Mouse (Mus musculus) midbrain, embryonic 13.5 days (tissue): ENCODE measurements at regions not wholly inside any gene's neighbourhood (a gene's known extent, or its start where the extent isn't known, plus 50 kb on each side); places are given as distances from the start of the nearest gene placed in this dataset.
"Not testable (repeated sequence)": the region's sequence is repeated elsewhere in the genome, so short reads cannot be mapped to it uniquely, and the experiment has no call there.

Experiments used
- ATAC-seq: fragments of 200-750 bp; cut with Nextera tagmentation; 2 replicates; pipeline ENCODE4 v1.8.0; 2017; ENCODE audit warnings: mild to moderate bottlenecking, moderate TSS enrichment, moderate library complexity
- H3K27ac ChIP-seq: fragments of 300-500 bp; sonication (generic); 2 replicates; pipeline ENCODE4 v1.5.1; 2015; ENCODE audit warnings: inconsistent platforms, mild to moderate bottlenecking, moderate library complexity
- H3K27me3 ChIP-seq: fragments of 300-500 bp; sonication (generic); 2 replicates; pipeline ENCODE4 v1.6.1; 2015; ENCODE audit warnings: mild to moderate bottlenecking, inconsistent platforms
- H3K36me3 ChIP-seq: fragments of 300-500 bp; sonication (generic); 2 replicates; pipeline ENCODE4 v1.6.1; 2015; ENCODE audit warnings: mild to moderate bottlenecking, inconsistent platforms
- H3K4me1 ChIP-seq: fragments of 300-500 bp; sonication (generic); replicated peaks from 2 replicates; pipeline ENCODE4 v1.6.1; 2015; ENCODE audit warnings: inconsistent platforms
- H3K4me2 ChIP-seq: fragments of 300-500 bp; sonication (generic); replicated peaks from 2 replicates; pipeline ENCODE4 v1.6.1; 2015; ENCODE audit warnings: moderate library complexity, mild to moderate bottlenecking, inconsistent platforms
- H3K4me3 ChIP-seq: fragments of 300-500 bp; sonication (generic); replicated peaks from 2 replicates; pipeline ENCODE4 v1.5.1; 2015; ENCODE audit warnings: mild to moderate bottlenecking, inconsistent platforms
- H3K9ac ChIP-seq: fragments of 300-500 bp; sonication (generic); replicated peaks from 2 replicates; pipeline ENCODE4 v1.6.1; 2015; ENCODE audit warnings: mild to moderate bottlenecking, inconsistent platforms
- H3K9me3 ChIP-seq: fragments of 300-500 bp; sonication (generic); 2 replicates; pipeline ENCODE4 v1.6.1; 2016; ENCODE audit warnings: mild to moderate bottlenecking, inconsistent platforms
- WGBS: fragments of 180-500 bp; shearing (Covaris S2); methylation state at CpG from one replicate; pipeline ENCODE4 v1.1.7; 2015; 5-methylcytosine and 5-hydroxymethylcytosine counted together

DNA sequence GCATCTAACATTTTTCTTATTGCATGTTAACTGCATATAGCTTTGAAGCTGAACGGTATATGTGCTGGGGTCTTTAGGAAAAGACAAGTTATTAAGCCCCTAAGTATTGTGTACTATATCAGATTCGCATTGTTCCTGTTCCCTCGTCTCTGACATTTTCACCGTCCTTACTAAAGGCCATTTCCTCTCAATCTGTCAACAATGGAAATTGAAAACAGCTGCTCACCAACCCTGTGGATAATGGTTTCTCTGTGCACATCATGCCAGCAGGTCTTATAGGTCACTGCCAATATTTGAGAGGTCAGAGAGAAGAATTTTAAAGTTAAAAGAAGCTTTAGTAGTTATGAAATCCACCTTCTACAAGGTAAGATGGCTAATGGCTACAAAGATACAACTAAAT lies 797.4 kb upstream of the Impad1 start:
- H3K9ac ChIP-seq, result no peak overlapping the region
- H3K27me3 ChIP-seq, result no peaks in the 10 kb centered on the region
- WGBS, result 75% methylated on average over 4 of the region's 4 CpGs
- no peak overlapping the region for H3K27ac ChIP-seq
- H3K4me1 ChIP-seq, result no peaks in the 10 kb centered on the region
- H3K4me2 ChIP-seq, result no peak overlapping the region
- H3K36me3 ChIP-seq, result no peaks in the 10 kb centered on the region
- no peak overlapping the region for H3K4me3 ChIP-seq
- ATAC-seq, result no peak
- no peaks in the 10 kb centered on the region for H3K9me3 ChIP-seq

DNA sequence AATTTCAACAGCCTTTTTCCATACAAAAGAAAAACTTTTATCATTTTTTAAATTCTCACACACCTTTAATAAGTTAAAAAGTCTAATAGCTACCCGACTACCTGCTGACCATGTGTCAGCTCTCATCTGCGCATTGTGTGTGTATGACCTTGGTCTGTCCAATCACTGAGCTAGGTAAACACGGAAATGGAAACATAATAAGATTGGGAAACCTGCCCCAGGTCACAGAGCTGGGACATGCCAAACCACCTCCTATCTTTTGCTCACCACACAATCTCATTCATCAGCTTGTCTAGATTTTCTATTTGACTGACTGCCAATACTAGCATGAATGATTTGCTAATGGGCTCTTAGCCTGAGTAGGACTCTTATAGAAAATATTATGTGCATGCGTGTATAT lies 794.3 kb upstream of the Impad1 start:
- H3K27ac ChIP-seq, result no peak overlapping the region
- no peak overlapping the region for H3K9ac ChIP-seq
- H3K4me3 ChIP-seq, result no peak overlapping the region
- H3K36me3 ChIP-seq, result no peaks in the 10 kb centered on the region
- no peak for ATAC-seq
- no peaks in the 10 kb centered on the region for H3K9me3 ChIP-seq
- 90% methylated on average over 4 of the region's 4 CpGs for WGBS
- no peaks in the 10 kb centered on the region for H3K4me1 ChIP-seq
- no peak overlapping the region for H3K4me2 ChIP-seq
- no peaks in the 10 kb centered on the region for H3K27me3 ChIP-seq

DNA sequence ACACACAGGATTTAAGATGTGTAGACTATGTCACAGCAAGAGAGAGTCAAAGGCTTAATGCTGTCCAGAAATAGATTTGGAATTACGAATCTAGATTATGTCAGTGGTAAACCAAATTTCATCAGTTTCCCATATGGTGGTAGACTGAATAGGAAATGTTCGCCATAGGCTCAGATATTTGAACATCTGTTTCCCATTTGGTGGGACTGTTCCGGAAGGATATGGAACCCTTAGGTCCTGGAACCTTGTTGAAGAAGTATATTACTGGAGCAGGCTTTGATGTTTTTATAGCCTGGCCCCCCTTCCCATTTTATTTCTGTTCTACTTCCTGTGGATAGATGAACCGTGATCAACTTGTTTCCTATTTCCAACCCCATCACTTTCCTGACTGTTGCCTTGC lies 792.0 kb upstream of the Impad1 start:
- WGBS, result 90% methylated on average over 4 of the region's 4 CpGs
- Histone ChIP-seq H3K36me3 (no peaks in the 10 kb centered on the region), H3K27ac (no peak overlapping the region), H3K9ac (no peak overlapping the region), H3K9me3 (no peaks in the 10 kb centered on the region), H3K4me2 (no peak overlapping the region), H3K4me1 (no peaks in the 10 kb centered on the region), H3K4me3 (no peak overlapping the region), H3K27me3 (no peaks in the 10 kb centered on the region)
- no peak for ATAC-seq

DNA sequence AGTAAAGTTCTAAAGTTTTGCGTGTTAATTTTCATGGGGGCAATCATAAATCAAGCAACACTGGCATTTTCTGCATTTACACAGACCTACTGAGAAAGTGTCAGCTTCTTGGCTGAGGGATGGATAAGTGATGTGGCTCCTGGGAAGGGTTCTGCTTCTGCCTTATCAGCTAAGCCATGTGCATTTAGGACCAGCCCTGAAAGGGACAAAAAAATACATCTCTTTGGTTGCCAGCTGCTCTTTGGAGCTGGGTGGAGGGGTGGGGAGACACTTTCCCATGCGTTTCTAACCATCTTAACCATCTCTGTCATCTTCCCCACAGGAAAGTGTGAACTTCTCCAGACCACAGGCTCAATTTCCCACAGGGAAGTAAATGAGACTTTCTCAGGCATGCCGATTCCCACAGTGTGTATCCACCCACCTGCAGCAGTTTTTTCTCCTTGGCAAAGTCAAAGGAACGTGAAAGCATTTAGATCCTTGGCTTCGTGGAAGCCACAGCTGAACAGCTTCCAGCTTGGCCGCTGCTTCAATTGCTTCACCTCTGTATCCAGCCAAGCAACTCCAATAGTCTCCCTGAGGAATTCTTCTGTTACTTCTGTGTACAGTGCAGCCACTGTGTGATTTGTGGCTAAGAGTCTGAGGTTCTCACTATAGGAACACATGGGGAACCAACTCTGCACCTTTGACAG lies 791.0 kb upstream of the Impad1 start:
- no peaks in the 10 kb centered on the region for H3K36me3 ChIP-seq
- H3K9me3 ChIP-seq, result no peaks in the 10 kb centered on the region
- no peaks in the 10 kb centered on the region for H3K4me1 ChIP-seq
- H3K27me3 ChIP-seq, result no peaks in the 10 kb centered on the region
- no peak for ATAC-seq
- H3K9ac ChIP-seq, result no peak overlapping the region
- H3K4me3 ChIP-seq, result no peak overlapping the region
- no peak overlapping the region for H3K27ac ChIP-seq
- H3K4me2 ChIP-seq, result no peak overlapping the region
- WGBS, result 84% methylated on average over 6 of the region's 6 CpGs

DNA sequence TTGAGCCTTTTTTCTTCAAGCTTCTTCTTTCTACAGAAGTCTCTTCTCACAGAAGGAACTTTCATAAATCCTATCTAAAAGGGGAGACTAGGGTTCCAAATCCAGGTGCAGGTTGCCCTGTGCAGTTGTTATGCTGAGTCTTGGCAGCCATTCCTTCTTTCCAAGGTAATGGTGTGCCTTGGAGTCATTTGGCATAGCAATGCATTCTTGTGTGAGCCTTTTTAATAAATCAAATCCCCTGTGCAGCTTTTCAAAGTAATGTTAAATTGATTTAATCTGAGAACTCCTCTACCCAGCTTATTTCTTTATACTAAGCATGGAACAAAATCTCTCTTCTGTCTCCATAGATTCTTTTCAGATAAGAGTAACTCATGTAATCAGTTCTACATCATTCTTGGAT lies 774.9 kb upstream of the Impad1 start:
- Histone ChIP-seq H3K9ac (no peak overlapping the region), H3K36me3 (no peaks in the 10 kb centered on the region), H3K27ac (no peak overlapping the region), H3K9me3 (no peaks in the 10 kb centered on the region), H3K4me2 (no peak overlapping the region), H3K27me3 (no peaks in the 10 kb centered on the region), H3K4me3 (no peak overlapping the region), H3K4me1 (no peaks in the 10 kb centered on the region)
- ATAC-seq, result no peak

DNA sequence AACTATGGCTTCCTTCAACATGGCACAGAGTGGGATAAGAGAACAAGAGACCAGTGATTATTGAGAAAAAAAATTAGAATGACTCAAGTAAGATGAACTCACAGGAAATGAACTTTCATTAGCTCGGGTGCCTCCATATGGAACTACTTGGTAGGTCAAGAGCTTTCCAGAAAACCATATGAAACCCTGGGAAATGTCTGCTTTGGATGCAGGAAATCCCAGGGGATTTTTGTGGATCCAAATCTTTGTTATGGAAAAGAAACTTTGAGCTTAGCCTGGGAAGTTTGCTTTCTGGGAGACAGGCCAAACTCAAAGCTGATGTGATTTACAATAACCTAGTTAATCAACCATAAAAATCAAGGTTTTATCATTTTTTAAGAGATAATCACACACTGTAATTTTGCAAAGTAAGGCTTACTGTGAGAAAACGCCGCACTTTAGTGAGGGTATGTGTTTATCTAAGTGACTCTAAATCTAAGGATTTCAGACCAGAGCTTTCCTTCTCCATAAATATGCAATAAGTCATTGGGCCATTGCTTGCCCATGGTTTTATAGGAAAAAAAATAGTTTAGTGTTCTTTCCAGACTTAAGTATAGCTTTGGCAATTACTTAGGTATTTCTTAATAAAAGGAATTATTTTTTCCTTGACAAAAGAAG lies 767.0 kb upstream of the Impad1 start:
- no peak overlapping the region for H3K9ac ChIP-seq
- no peak overlapping the region for H3K4me3 ChIP-seq
- H3K27ac ChIP-seq, result no peak overlapping the region
- no peaks in the 10 kb centered on the region for H3K27me3 ChIP-seq
- no peaks in the 10 kb centered on the region for H3K36me3 ChIP-seq
- no peak for ATAC-seq
- no peak overlapping the region for H3K4me2 ChIP-seq
- H3K9me3 ChIP-seq, result no peaks in the 10 kb centered on the region
- H3K4me1 ChIP-seq, result no peaks in the 10 kb centered on the region
- WGBS, result 85% methylated on average over 3 of the region's 3 CpGs

DNA sequence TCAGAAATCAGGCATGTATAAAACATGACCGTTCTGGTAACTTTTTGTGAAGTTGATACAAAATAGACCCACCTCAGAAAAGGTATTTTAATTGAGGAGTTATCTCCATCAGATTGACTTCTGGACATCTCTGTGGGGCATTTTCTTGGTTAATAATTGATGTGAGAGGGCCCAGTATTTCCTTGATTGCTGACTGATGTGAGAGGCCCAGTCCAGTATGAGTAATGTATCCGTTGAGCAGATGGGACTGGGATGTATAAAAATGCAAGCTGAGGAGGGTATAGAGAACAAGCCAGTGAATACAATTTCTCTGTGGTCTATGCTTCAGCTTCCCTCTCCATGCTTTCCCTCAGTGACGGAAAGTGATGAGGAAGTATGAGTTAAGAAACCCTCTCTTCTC lies 747.0 kb upstream of the Impad1 start:
- WGBS, result 86% methylated on average over 3 of the region's 3 CpGs
- no peaks in the 10 kb centered on the region for H3K4me1 ChIP-seq
- H3K36me3 ChIP-seq, result no peaks in the 10 kb centered on the region
- H3K9me3 ChIP-seq, result no peaks in the 10 kb centered on the region
- H3K4me3 ChIP-seq, result no peak overlapping the region
- no peak overlapping the region for H3K4me2 ChIP-seq
- H3K9ac ChIP-seq, result no peak overlapping the region
- no peak overlapping the region for H3K27ac ChIP-seq
- no peak for ATAC-seq
- H3K27me3 ChIP-seq, result no peaks in the 10 kb centered on the region

DNA sequence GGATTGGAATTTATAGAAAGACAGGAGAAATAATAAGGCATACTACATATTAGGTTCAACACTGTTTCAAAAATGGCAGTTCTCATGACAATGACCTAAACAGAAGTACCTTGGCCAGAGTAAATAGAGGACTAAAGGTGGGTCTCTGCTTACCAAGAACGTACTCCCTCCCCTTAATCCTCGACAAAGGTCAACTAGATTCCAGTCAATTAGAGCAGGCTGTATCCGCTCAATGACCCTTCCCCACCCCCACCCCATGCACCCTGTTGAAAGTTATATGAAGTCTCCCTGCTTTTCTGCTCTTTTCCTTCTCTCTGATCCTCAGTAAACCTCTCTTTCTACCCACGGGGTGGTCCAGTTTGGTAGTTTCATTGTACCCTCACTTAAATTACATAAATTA lies 737.3 kb upstream of the Impad1 start:
- no peak for ATAC-seq
- 64% methylated on average over 4 of the region's 4 CpGs for WGBS

DNA sequence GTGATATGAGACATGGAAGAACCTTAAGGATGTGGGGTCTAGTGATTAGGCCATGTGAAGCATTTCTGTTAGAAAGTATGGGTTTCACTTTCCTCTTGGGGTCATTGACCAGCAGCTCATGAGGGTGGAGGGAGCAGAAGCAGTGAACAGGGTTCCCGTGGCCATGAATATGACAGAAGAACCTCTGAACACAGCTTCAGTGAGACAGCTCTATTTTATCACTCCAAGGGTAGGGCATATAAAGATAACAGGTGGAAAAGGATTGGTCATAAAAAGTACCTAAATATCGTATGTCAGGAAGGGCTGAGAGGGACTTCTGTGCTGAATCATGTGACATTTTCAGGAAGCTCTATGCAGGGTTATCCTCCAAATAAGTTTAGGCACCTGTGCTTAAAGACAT lies 725.4 kb upstream of the Impad1 start:
- no peak overlapping the region for H3K9ac ChIP-seq
- no peaks in the 10 kb centered on the region for H3K36me3 ChIP-seq
- H3K9me3 ChIP-seq, result no peaks in the 10 kb centered on the region
- ATAC-seq, result no peak
- H3K27me3 ChIP-seq, result no peaks in the 10 kb centered on the region
- WGBS, result 85% methylated on average over 2 of the region's 2 CpGs
- no peaks in the 10 kb centered on the region for H3K4me1 ChIP-seq
- H3K27ac ChIP-seq, result no peak overlapping the region
- H3K4me2 ChIP-seq, result no peak overlapping the region
- no peak overlapping the region for H3K4me3 ChIP-seq

More for the DNA sequence above, 737.3 kb upstream of the Impad1 start:
- Histone ChIP-seq H3K9me3 (no peaks in the 10 kb centered on the region), H3K9ac (no peak overlapping the region), H3K27ac (no peak overlapping the region), H3K4me1 (no peaks in the 10 kb centered on the region), H3K4me3 (no peak overlapping the region), H3K4me2 (no peak overlapping the region), H3K27me3 (no peaks in the 10 kb centered on the region), H3K36me3 (no peaks in the 10 kb centered on the region)

DNA sequence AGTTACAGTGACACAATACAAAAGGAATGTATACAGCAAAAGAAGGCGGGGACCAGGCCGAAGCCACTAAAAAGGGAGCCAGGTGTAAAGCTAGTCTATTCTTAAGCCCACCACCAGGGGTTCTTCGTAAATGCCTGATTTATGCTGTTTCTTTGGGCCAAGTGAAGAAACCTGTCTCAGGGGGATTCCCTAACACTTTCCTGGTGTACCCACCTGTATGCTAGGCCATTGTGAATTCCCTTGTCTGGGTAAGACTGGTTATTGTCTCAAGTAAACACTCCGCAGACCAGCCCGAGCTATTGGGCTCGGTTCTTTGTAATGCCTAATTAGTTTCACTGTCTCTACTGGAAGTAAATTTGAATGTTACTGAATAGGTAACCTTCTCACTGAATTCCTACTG lies 722.3 kb upstream of the Impad1 start:
- 83% methylated on average over 6 of the region's 6 CpGs for WGBS
- not testable (repeated sequence) for ATAC-seq, H3K4me2 ChIP-seq

DNA sequence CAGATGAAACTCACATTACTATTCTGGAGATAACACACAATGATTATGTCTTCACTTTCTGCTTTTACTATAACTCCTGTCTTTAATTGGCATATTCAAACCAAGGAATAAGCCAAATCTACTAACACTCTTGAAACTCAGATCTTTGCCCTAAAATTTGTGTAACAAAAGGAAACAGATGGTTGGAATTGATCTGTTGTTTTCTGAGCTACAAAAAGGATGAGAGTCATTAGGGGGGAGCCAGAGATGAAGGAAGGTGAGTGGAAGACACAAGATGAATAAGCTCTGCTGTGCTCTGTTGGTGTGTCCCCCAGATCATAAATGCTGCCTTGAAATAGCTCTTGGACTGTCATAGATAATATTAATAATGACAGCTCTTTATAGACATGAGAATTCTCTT lies 718.6 kb upstream of the Impad1 start:
- Histone ChIP-seq H3K4me2 (no peak overlapping the region), H3K9ac (no peak overlapping the region), H3K9me3 (no peaks in the 10 kb centered on the region), H3K27me3 (no peaks in the 10 kb centered on the region), H3K27ac (no peak overlapping the region), H3K36me3 (no peaks in the 10 kb centered on the region), H3K4me3 (no peak overlapping the region), H3K4me1 (no peaks in the 10 kb centered on the region)
- no peak for ATAC-seq

More for the DNA sequence above, 722.3 kb upstream of the Impad1 start:
- not testable (repeated sequence) for H3K9ac ChIP-seq, H3K36me3 ChIP-seq, H3K9me3 ChIP-seq, H3K27ac ChIP-seq, H3K27me3 ChIP-seq, H3K4me3 ChIP-seq, H3K4me1 ChIP-seq

DNA sequence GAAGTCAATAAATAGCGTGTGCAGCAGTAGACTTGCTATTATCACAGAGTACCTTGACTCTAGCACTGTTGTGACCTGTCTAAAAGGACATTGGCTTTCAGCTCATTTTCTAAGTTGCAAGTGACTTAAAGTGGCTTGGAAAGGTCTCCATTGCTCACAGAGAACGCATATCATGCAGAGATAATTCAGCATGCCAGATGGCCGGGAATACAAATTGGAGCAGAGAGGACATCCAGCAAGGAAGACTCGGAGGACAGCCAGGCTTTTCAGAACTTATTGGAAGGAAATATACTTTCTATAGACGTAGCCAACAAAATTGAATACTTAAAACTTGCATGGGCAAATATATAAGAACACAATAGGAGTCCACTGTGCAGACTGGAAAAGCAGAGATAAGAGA lies 716.2 kb upstream of the Impad1 start:
- Histone ChIP-seq H3K27me3 (no peaks in the 10 kb centered on the region), H3K4me2 (no peak overlapping the region), H3K9ac (no peak overlapping the region), H3K27ac (no peak overlapping the region), H3K9me3 (no peaks in the 10 kb centered on the region), H3K4me3 (no peak overlapping the region), H3K4me1 (no peaks in the 10 kb centered on the region), H3K36me3 (no peaks in the 10 kb centered on the region)
- no peak for ATAC-seq
- WGBS, result 78% methylated on average over 5 of the region's 5 CpGs

DNA sequence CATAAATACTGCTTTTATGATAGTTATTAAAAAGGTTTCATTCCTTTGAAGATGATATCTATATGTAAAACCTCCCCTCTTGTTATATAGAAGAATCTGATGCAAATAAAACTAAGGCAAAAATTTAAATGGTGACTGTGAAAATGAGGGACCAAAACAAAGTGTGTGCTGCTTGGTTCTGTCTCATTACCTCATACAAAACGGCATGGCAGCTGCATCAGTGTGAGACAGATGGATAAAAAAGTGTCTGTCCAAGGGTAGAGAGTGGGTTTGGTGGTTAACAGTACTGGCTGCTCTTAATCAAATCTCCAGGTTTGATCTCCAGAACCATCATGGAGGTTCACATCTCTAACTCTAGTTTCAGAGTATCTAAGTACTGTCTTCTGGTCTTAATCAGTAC lies 701.9 kb upstream of the Impad1 start:
- Histone ChIP-seq H3K27ac (no peak overlapping the region), H3K9me3 (no peaks in the 10 kb centered on the region), H3K4me2 (no peak overlapping the region), H3K4me1 (no peaks in the 10 kb centered on the region), H3K36me3 (no peaks in the 10 kb centered on the region), H3K27me3 (no peaks in the 10 kb centered on the region), H3K9ac (no peak overlapping the region), H3K4me3 (no peak overlapping the region)
- 100% methylated on average over 1 of the region's 1 CpGs for WGBS
- ATAC-seq, result no peak
